In genomic region chr2:162131607-162132304, GRCm38 (mm10) we compare ENCODE assay signal across 8 mouse cellular contexts.
DNase-seq lines count a peak whose midpoint lies in the region; ATAC-seq lines count a peak whose summit lies in the region.

No protein-coding gene starts in this region.

- no peak overlapping the region for H3K4me2 ChIP-seq in hindbrain, embryonic 11.5 days (replicated peaks; ENCODE audit: low read depth, low read length)
- H3K4me2 ChIP-seq in neural tube, embryonic 13.5 days = no peak overlapping the region

- DNase-seq in hindbrain, embryonic 11.5 days (ENCODE audit: low spot score) = no peak
- no peak for DNase-seq in hindbrain, embryonic 10.5 days (ENCODE audit: low spot score)
- peak; percentile 5 to 11 for DNase-seq in heart, postnatal 10 days
- peak; percentile 40 for DNase-seq in kidney, postnatal 36 days
- no peak for DNase-seq in embryo, embryonic 9.5 days (ENCODE audit: extremely low spot score)
- no peak for DNase-seq in adrenal gland, postnatal 25 days

- H3K36me3 ChIP-seq in hindbrain, embryonic 11.5 days (ENCODE audit: control insufficient read depth, insufficient read depth, low read length) = no peaks in the 10 kb centered on the region
- H3K36me3 ChIP-seq in hindbrain, embryonic 10.5 days = no peaks in the 10 kb centered on the region
- no peaks in the 10 kb centered on the region for H3K36me3 ChIP-seq in neural tube, embryonic 13.5 days

- H3K9ac ChIP-seq in hindbrain, embryonic 11.5 days (ENCODE audit: low read depth, low read length) = no peak overlapping the region
- no peak overlapping the region for H3K9ac ChIP-seq in neural tube, embryonic 13.5 days

- H3K27ac ChIP-seq in hindbrain, embryonic 11.5 days (ENCODE audit: low read depth, low read length) = no peak overlapping the region
- no peak overlapping the region for H3K27ac ChIP-seq in hindbrain, embryonic 10.5 days
- H3K27ac ChIP-seq in neural tube, embryonic 13.5 days (replicated peaks) = no peak overlapping the region

- ATAC-seq in hindbrain, embryonic 11.5 days (ENCODE audit: low FRiP score) = peak; percentile 45
- ATAC-seq in neural tube, embryonic 13.5 days (ENCODE audit: low read depth) = peak; percentile 89
- no peak for ATAC-seq in cerebellum, adult (ENCODE audit: insufficient number of reproducible peaks, low FRiP score, low TSS enrichment)

- 84% methylated on average over 4 of the region's 4 CpGs for WGBS in hindbrain, embryonic 11.5 days
- WGBS in hindbrain, embryonic 10.5 days = 85% methylated on average over 4 of the region's 4 CpGs
- WGBS in neural tube, embryonic 13.5 days = 62% methylated on average over 4 of the region's 4 CpGs

- H3K27me3 ChIP-seq in hindbrain, embryonic 11.5 days (ENCODE audit: control insufficient read depth, insufficient read depth, low read length) = no peaks in the 10 kb centered on the region
- no peaks in the 10 kb centered on the region for H3K27me3 ChIP-seq in hindbrain, embryonic 10.5 days (ENCODE audit: insufficient read depth, poor library complexity, severe bottlenecking)
- H3K27me3 ChIP-seq in neural tube, embryonic 13.5 days = no peaks in the 10 kb centered on the region

- intact Hi-C loops in heart, postnatal 10 days (cut with DNase I) = no loop called here

- no peak overlapping the region for H3K4me3 ChIP-seq in hindbrain, embryonic 11.5 days (ENCODE audit: low read depth, low read length)
- H3K4me3 ChIP-seq in hindbrain, embryonic 10.5 days = no peak overlapping the region
- H3K4me3 ChIP-seq in neural tube, embryonic 13.5 days = no peak overlapping the region

- H3K9me3 ChIP-seq in hindbrain, embryonic 11.5 days (ENCODE audit: control insufficient read depth, low read length) = no peaks in the 10 kb centered on the region
- H3K9me3 ChIP-seq in hindbrain, embryonic 10.5 days = no peaks in the 10 kb centered on the region
- H3K9me3 ChIP-seq in neural tube, embryonic 13.5 days = no peaks in the 10 kb centered on the region

- H3K4me1 ChIP-seq in hindbrain, embryonic 11.5 days (replicated peaks; ENCODE audit: control insufficient read depth, insufficient read depth, low read length) = no peaks in the 10 kb centered on the region
- H3K4me1 ChIP-seq in hindbrain, embryonic 10.5 days (replicated peaks) = no peaks in the 10 kb centered on the region
- 0 out of 2 replicates have a peak, but pooled peaks cover 9% of the 10 kb centered on the region for H3K4me1 ChIP-seq in neural tube, embryonic 13.5 days (replicated peaks)

Comparison
In these comparisons a context has a peak if more than half of its experiments do, and no peak if none do; other contexts are left out.
1. DNase-seq: peak in heart, postnatal 10 days (2 of 2) and kidney, postnatal 36 days (2 of 2); none in hindbrain, embryonic 11.5 days (single experiment), hindbrain, embryonic 10.5 days (single experiment), embryo, embryonic 9.5 days (single experiment) and adrenal gland, postnatal 25 days (single experiment).